Mouse (Mus musculus) megakaryocyte, embryonic 14.5 days (primary cell): ENCODE data around the gene Scube2.

Source experiments
- FLI1 ChIP-seq: IDR thresholded peaks from 2 replicates; pipeline ENCODE4 v1.6.1; 2012; ENCODE audit warnings: low read length, inconsistent platforms, mixed read lengths
- GATA1 ChIP-seq: IDR thresholded peaks from 3 replicates; pipeline ENCODE4 v1.6.1; 2012; ENCODE audit warnings: mixed read lengths, low read length, inconsistent platforms, borderline replicate concordance

GRCm38 (mm10) chr7:109866643-109867042, 1.2 kb upstream of the Scube2 start:
- TF ChIP-seq GATA1 (no peak), FLI1 (no peak)
